Mouse (Mus musculus) layer of hippocampus, postnatal 25 days (tissue): ENCODE measurements around the gene Cct2. TPM values are rescaled to one million over a fixed set of nuclear protein-coding genes. Genes with fewer than 3 reads are reported as not detected.

ENCODE experiments used
- DNase-seq, 2 experiments: peaks; one replicate each; pipeline ENCODE4 v3.0.0; 2022; ENCODE audit warnings: mixed read lengths in 2 of 2, low spot score in 1 of 2; ENCODE audit errors: extremely low spot score in 1 of 2
- total RNA-seq, 2 experiments: library from RNA; stranded (reverse); gene quantifications; 2 replicates each; pipeline ENCODE4 v1.2.3; 2021

Gene Cct2
- total RNA-seq, 2 experiments from 2014 or later, result 175 to 190 TPM

GRCm38 (mm10) chr10:117005707-117006464 is 57.7 kb downstream of the Cct2 start:
- no peak for DNase-seq

GRCm38 (mm10) chr10:117004695-117005094 is 58.9 kb downstream of the Cct2 start:
- no peak for DNase-seq

Other genes with a start within 250 kb of the Cct2 start
- under 1 TPM; 0.22 to 0.45 TPM for gene Myrfl, start 166.9 kb downstream of the Cct2 start, total RNA-seq
- 10 to 100 TPM; 62.3 to 65.7 TPM for gene Rab3ip, start 113.0 kb downstream of the Cct2 start, total RNA-seq
- not detected for gene Gm10271, start 91.2 kb downstream of the Cct2 start, total RNA-seq
- 1 to 10 TPM; 1.8 to 2.7 TPM for gene Best3, start 77.5 kb downstream of the Cct2 start, total RNA-seq
- gene Lrrc10, start 18.5 kb downstream of the Cct2 start, total RNA-seq, result under 1 TPM in 1 of 2 experiments, not detected in 1; 0.33 TPM
- gene Frs2, start 84.7 kb upstream of the Cct2 start, total RNA-seq, result 10 to 100 TPM; 32.1 to 34.1 TPM
- 10 to 100 TPM; 44.6 to 52.6 TPM for gene Yeats4, start 160.7 kb upstream of the Cct2 start, total RNA-seq
- not detected for gene 9530003J23Rik, start 174.9 kb upstream of the Cct2 start, total RNA-seq
- 10 to 100 TPM; 11.9 to 13.3 TPM for gene Lyz2, start 218.5 kb upstream of the Cct2 start, total RNA-seq
- 1 to 10 TPM in 1 of 2 experiments, under 1 TPM in 1; 0.80 to 1.2 TPM for gene Lyz1, start 229.1 kb upstream of the Cct2 start, total RNA-seq